Mouse (Mus musculus) gastrocnemius, postnatal 4 days (tissue): ENCODE measurements around the gene A630076J17Rik. TPM values are rescaled to one million over a fixed set of nuclear protein-coding genes. Genes with fewer than 3 reads are reported as not detected.

Experiments used
- DNase-seq, 2 experiments: peaks; one replicate each; pipeline ENCODE4 v3.0.0; 2021 to 2022; ENCODE audit warnings: low spot score in 2 of 2, mixed read lengths in 2 of 2
- long read RNA-seq, 2 experiments: library from polyadenylated mRNA; stranded (forward); transcript quantifications; one replicate each; pipeline ENCODE4 v2.0.0; 2021
- total RNA-seq, 2 experiments: library from RNA; stranded (reverse); gene quantifications; 2 replicates each; pipeline ENCODE4 v1.2.3; 2021

Gene A630076J17Rik
- total RNA-seq: not detected
- long read RNA-seq, experiment 1: 0 reads
- long read RNA-seq, experiment 2: 0 reads

GRCm38 (mm10) chr3:107230527-107230926 is at the start of gene A630076J17Rik:
TSS of gene A630076J17Rik (plus strand) at chr3:107230614.
- no peak for DNase-seq

DNA sequence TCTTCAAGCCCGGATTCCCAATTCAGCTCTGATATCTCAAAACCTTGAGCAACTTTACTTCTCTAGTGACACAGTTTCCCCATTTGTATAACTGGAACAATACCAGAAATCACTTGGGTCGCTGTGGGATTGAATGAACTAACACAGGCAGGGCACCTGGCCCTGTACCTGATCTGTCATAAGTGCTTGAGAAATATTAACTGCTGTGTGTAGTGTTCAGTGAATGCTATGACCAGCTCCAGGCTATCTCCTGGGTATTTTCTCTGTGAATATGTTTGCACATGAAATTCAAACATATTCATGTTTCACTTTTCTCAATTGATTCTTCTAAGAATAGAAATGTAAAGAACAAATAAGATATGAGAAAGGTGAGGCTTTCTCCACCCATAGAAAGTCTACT is 49.6 kb upstream of the A630076J17Rik start:
- no peak for DNase-seq

- DNase-seq: no peak
Observed at GRCm38 (mm10) chr3:107182756-107183155, 47.7 kb upstream of the A630076J17Rik start, which contains the start of gene Kcna10. TSS of gene Kcna10 (plus strand) at chr3:107183056.

GRCm38 (mm10) chr3:107183178-107183577 is 47.2 kb upstream of the A630076J17Rik start:
- DNase-seq: peak in 1 of 2 experiments; percentile 53

DNA sequence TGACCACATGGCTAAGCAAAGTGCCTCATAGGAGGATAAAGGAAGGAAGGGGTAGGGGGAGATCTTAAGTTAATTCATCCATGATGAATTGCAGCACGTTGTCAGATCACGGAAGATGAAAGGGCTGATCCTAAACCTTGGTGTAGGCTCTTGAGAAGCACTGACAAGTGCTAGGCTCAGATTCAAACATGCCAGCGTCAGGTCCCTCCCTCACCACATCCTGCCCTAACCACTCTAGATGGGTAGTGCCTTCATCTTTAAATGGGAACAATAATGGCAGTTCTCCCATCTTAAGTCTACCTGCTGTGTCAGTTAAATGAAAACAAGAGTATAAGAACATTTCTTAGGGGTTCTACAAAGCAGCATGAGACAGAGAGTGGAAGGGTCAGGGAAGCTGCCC is 44.8 kb upstream of the A630076J17Rik start:
- DNase-seq: no peak

- DNase-seq: no peak
Observed at GRCm38 (mm10) chr3:107187022-107187421, 43.4 kb upstream of the A630076J17Rik start.

GRCm38 (mm10) chr3:107188226-107188899 is 42.1 kb upstream of the A630076J17Rik start:
- DNase-seq: peak in 1 of 2 experiments; percentile 38

GRCm38 (mm10) chr3:107201310-107202180 is 28.9 kb upstream of the A630076J17Rik start:
- no peak for DNase-seq

DNA sequence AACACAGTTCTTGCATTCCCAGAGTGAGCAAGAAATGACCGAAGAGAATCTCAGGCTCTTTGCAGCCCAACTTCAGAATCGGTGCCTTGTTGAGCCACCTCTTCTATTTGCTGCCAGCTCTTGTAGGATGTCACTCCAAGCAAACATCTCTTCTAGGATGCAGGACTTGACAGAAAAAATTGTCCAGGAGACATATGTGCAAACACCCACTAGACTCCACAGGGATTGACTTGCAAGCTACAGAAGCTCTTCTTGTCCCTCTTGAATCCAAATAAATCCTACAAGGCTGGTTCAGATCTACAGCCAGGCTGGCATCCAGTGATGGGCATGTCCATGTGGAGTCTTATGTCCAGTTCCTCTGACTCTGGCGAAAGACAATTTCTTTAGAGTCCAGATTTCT is 26.0 kb upstream of the A630076J17Rik start:
- DNase-seq: no peak

GRCm38 (mm10) chr3:107205170-107205569 is 25.2 kb upstream of the A630076J17Rik start:
- DNase-seq: no peak

GRCm38 (mm10) chr3:107205994-107206393 is 24.4 kb upstream of the A630076J17Rik start:
- peak in 1 of 2 experiments; percentile 59 for DNase-seq

GRCm38 (mm10) chr3:107206490-107207150 is 23.8 kb upstream of the A630076J17Rik start:
- no peak for DNase-seq

GRCm38 (mm10) chr3:107207625-107208253 is 22.7 kb upstream of the A630076J17Rik start:
- DNase-seq: no peak

GRCm38 (mm10) chr3:107214606-107215005 is 15.8 kb upstream of the A630076J17Rik start:
- no peak for DNase-seq

DNA sequence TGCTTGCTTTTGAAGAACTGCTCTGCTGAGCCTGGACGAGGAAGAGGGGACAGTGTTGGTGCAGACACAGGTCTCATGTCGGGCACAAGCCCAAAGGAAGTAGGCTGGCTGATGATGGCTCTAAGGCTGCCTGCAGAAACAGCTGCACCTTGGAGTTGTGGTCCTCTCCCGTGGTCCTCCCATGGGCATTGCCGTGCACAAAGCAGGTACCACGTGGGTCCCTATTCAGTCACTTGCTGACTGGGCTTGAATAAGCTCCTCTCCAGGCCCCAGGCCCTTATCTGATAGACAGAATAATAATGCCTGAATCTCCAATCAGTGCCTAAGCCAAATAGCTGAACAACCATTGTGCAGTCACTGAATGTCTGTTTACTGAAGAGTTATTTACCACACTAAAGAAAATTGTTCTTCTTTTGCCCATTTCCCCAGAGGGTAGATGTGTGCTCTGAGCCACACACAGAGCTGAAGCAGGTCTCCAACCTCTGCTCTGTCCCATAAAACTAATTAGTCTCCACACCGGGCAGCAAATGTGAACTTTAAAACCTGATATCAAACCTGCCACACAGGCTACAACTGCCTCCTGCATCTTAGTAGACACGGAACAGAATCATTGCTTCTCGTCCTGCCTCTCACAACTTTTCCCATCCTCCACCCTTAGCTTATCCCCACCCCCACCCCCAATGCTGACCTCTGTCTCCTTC is 13.9 kb upstream of the A630076J17Rik start:
- DNase-seq: no peak

DNA sequence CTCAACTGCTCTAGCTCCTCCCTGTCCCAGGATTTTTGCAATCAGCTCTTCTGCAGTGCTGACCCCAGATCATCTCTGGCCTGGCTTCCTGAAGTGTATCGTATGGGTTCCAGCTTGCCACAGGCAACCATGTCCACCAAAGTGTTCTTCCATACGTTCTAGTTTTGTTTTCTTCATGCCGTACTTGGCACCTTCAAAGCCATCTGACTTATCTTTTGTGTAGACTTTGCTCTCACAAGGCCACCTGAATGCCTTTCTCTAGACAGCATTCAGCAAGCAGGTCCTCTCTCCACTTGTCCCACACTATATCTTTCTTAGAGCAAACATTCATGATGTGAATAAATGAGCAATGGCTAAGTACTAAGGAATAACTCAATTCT is 13.3 kb upstream of the A630076J17Rik start:
- DNase-seq: no peak

DNA sequence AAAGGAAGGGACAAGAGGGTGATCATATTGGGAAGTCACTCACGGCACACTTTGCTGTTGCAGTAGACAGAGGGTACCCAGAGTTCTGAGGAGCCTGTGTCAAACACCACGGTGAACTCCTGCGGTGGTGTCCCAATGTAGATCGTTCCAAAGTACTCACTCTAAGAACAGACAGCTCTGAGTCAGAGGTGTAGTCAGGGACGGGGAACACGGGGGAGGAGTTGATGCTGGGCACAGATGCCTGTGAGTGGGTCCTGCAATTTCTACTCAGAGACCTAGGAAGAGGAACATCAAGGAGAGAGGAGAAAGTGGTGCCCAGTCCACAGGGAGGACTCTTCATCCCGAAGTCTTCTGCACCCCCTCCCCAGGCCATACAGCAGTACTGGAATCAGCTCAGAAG is 11.8 kb upstream of the A630076J17Rik start:
- no peak for DNase-seq

DNA sequence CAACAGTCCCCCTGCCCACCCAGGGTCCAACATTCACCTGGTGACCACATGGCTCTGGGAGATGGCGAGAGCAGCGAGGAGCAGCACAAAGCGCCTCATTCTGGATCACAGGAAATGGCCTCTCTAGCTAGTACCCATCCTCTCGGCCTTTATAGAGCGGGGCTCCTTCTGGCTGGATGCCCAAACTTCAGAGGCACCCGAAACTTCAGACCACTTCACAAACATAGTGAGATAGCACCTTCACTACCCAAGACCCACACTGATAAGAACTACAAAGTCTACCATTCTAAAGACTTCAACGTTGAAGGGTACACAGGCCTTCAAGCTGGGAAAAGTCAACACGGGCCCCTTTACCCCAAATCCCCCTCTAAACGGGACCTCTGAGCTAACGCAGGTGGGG is 8.8 kb upstream of the A630076J17Rik start, which contains the start of gene Cym:
TSS of gene Cym (minus strand) at position 125 of the 400 bp plus-strand sequence.
- no peak for DNase-seq

DNA sequence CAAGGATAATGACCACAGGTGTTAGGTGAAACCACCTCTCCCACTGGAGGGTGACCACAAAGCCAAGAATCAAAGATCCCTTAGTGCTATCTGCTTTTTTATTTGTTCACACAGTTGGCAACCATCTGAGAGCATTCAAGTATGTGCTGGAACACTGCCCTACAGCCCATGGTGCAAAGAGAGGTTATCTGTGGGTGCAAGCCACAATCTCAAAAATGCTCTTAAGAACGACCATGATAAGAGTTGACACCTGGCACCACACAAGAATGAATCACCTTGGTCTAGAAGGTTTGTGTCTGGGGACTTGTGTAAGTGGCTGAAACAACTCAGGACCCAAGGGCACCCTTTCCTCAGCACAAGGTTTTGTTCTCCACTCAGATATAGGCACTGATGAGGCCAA is 7.2 kb upstream of the A630076J17Rik start:
- no peak for DNase-seq

- DNase-seq: no peak
Observed at GRCm38 (mm10) chr3:107225820-107226219, 4.6 kb upstream of the A630076J17Rik start.
